Comparison of ENCODE assay signal across 11 mouse cellular contexts in genomic region chr7:49267621-49268325, GRCm38 (mm10).
DNase-seq lines count a peak whose midpoint lies in the region; ATAC-seq and TF ChIP-seq lines count a peak whose summit lies in the region.
"Had no signal": no experiment of that assay in that cellular context is flagged by ENCODE, and none has a peak within 500 bp of the region (broad histone marks: within the 10 kb centered on the region; RNA-seq: fewer than 3 reads in every experiment).

No protein-coding gene starts in this region.

- no peak overlapping the region for H3K4me2 ChIP-seq in liver, embryonic 12.5 days
- H3K4me2 ChIP-seq: limb, embryonic 13.5 days; neural tube, embryonic 12.5 days had no signal

- ATAC-seq in liver, embryonic 12.5 days: no peak

- no peak overlapping the region for H3K9ac ChIP-seq in liver, embryonic 12.5 days
- H3K9ac ChIP-seq: limb, embryonic 13.5 days; neural tube, embryonic 12.5 days had no signal

- no peak for TF ChIP-seq CTCF in gastrocnemius, adult 2 months (IDR thresholded peaks at IDR 0.05)

- H3K27me3 ChIP-seq in liver, embryonic 12.5 days (replicated peaks): peaks cover 9% of the 10 kb centered on the region; the same call in 1 of the 2 replicates
- H3K27me3 ChIP-seq: limb, embryonic 13.5 days; neural tube, embryonic 12.5 days had no signal

- intact Hi-C loops in gastrocnemius, adult 2 months (cut with DNase I): no loop called here
- intact Hi-C loops in gastrocnemius, postnatal 36 days (cut with DNase I): loop anchor here (10.0 kb wide), 1 partner anchor 383 kb away; the partner anchor contains the start of gene E2f8
- intact Hi-C loops in left cerebral cortex, postnatal 25 days (cut with DNase I): loop anchor here (1.0 to 5.0 kb wide), 2 partner anchors 17 to 75 kb away; no protein-coding TSS in a partner anchor

- 64% methylated on average over 12 of the region's 12 CpGs for WGBS in liver, embryonic 12.5 days (ENCODE audit: insufficient replicate concordance)

- peak overlapping the region; percentile 94 for H3K27ac ChIP-seq in gastrocnemius, adult 2 months
- H3K27ac ChIP-seq in liver, embryonic 12.5 days: no peak overlapping the region
- H3K27ac ChIP-seq: limb, embryonic 13.5 days; macrophage; neural tube, embryonic 12.5 days had no signal

- no peaks in the 10 kb centered on the region for H3K36me3 ChIP-seq in liver, embryonic 12.5 days
- H3K36me3 ChIP-seq: limb, embryonic 13.5 days; neural tube, embryonic 12.5 days had no signal

- H3K4me3 ChIP-seq in gastrocnemius, adult 2 months: peak overlapping the region; percentile 18; the same call in 1 of the 2 replicates
- no peak overlapping the region for H3K4me3 ChIP-seq in liver, embryonic 12.5 days
- H3K4me3 ChIP-seq: limb, embryonic 13.5 days; neural tube, embryonic 12.5 days had no signal

- DNase-seq in gastrocnemius, adult 2 months: peak; percentile 80
- DNase-seq in gastrocnemius, postnatal 36 days: no peak
- DNase-seq in A20 (ENCODE audit: low read depth, low spot score): peak; percentile 23
- DNase-seq in cerebellum, postnatal 36 days: peak; percentile 76 to 77
- DNase-seq in left cerebral cortex, postnatal 25 days (ENCODE audit: low spot score in 2 of 2): peak; percentile 70 to 96
- DNase-seq in adrenal gland, postnatal 25 days: no peak
- no peak for DNase-seq in retina, embryonic 14.5 days (ENCODE audit: low spot score)

- H3K4me1 ChIP-seq in liver, embryonic 12.5 days: no peaks in the 10 kb centered on the region

- no peaks in the 10 kb centered on the region for H3K9me3 ChIP-seq in liver, embryonic 12.5 days (replicated peaks)
- H3K9me3 ChIP-seq: limb, embryonic 13.5 days; neural tube, embryonic 12.5 days had no signal

Comparison
In these comparisons a context has a peak if more than half of its experiments do, and no peak if none do; other contexts are left out.
1. DNase-seq: peak in gastrocnemius, adult 2 months (single experiment), A20 (single experiment), cerebellum, postnatal 36 days (2 of 2) and left cerebral cortex, postnatal 25 days (2 of 2); none in gastrocnemius, postnatal 36 days (0 of 2), adrenal gland, postnatal 25 days (single experiment) and retina, embryonic 14.5 days (single experiment).